Mouse (Mus musculus) G1E-ER4 (cell line): ENCODE measurements at regions not wholly inside any gene's neighbourhood (a gene's known extent, or its start where the extent isn't known, plus 50 kb on each side); places are given as distances from the start of the nearest gene placed in this dataset.

ENCODE experiments used
- GATA1 ChIP-seq: IDR thresholded peaks from one replicate; pipeline ENCODE4 v1.8.0; 2012; ENCODE audit warnings: low read length, inconsistent platforms

DNA sequence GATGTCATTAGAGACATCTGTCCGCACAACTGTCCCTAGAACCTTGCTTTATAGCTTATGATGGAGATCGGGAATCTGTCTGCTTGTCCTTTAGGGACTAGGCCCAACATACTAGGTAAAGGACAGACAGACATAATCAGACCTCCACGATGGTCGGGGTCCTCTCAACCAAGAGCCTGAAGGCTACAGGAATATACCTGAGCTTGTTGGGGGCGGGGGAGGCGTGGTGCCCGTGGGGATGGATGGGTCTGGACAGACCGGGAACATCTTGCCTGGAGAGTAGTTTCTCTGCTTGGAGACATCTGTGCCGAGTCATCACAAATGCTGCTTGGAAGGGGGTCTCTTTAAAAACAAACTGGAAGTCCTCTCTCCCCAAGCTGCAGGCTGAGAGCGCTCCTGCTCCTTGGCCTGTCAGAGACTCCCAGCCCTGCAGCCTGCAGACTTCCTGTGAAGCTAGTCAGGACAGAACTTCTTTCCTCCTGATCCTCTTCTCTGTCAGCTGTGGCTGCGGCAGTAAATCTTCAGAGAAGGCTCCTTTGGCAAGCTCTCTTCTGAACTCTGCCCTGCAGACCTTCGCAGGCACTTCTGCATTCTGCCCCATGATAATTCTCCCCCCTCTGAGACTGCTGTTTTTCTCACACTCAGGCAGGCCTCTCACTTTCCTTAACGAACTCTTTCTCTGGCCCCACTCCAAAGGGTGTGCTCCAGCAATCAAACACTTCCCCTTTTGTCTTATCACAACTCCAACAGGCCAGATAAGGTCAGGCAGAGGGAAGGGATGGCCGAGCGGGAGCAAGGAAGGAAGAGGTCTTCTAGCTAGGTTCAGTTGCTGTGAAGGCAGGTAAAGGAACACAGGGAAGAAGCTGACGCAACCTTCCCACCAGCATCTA lies 143.1 kb upstream of the Cdk6 start:
- TF ChIP-seq GATA1 = peak; percentile 89

DNA sequence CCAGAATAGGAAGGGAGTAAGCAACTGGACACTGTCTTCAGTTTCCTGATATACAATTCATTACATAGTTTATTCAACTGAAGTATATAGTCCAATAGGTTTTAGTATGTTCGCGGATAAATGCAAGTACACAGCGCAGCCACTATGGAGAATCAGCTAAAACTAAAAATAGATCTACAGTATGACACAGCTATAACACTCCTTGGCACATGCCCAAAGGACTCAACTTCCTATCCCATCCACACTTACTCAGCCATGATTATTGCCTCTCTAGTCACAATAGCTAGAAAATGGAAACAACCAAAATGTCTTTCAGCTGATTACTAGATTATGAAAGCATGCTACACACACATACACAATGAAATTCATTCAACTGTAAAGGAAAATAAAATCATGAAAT lies 130.0 kb upstream of the Cdk6 start:
- TF ChIP-seq GATA1 = no peak

DNA sequence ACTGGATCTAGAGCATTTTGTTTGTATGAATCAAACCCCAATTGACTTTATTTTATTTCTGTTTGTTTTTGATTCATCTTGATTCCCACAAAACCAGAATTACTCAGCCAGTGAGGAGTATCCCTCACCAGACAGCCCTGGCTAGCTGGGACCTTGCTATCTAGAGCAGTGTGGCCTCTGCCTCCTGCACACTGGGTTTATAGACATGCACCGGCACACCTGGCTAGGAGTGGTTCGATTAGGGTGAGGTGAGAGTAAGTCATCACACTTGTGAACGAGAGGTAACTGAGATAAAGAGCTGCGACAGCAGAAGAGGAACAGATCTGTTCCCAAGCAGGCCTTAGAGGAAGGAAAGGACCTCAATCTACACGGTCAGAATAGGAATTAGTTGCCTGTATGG lies 125.2 kb upstream of the Cdk6 start:
- no peak for TF ChIP-seq GATA1

DNA sequence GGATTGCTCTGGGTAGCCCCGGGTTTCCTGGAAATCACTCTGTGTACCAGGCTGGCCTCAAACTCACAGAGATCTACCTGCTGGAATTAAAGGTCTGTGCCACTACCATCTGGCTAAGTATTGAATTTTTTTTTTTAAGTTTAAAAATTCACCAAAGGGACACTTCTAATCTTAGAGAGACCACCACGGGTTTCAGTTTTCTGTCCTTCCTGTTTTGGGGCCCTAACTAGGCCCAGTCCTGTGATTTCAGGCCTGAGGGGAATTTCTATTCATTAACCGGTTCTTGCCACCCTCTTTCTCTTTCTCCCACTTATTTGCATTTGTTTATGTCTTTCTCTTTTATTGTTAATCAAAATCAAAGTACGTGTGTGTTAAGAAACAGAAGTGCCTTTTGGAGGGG lies 122.1 kb upstream of the Cdk6 start:
- no peak for TF ChIP-seq GATA1

- no peak for TF ChIP-seq GATA1
Observed at GRCm38 (mm10) chr5:3219770-3220169, 121.5 kb upstream of the Cdk6 start.

- TF ChIP-seq GATA1 = no peak
Observed at GRCm38 (mm10) chr5:3247333-3247732, 94.0 kb upstream of the Cdk6 start.

DNA sequence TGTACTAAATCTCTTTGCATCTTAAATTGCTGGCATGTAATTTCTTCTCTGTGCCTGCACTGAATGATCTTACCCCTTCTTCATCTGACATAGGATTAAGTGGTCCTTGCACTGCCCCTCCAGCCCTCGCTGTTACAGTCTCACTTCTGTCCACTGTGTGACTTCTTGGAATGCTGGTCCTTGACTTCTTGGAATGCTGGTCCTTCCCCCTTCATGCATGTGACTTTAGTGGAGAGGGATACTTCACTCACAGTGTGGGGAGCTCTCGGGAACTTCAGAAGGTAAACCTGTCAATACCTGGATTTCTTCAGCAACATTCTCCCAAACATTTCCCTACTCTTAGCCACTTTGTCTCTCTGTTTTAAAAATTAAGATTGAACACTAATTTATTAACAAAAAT lies 91.0 kb upstream of the Cdk6 start:
- no peak for TF ChIP-seq GATA1

GRCm38 (mm10) chr5:3260289-3260688 lies 81.0 kb upstream of the Cdk6 start:
- no peak for TF ChIP-seq GATA1

GRCm38 (mm10) chr5:3267021-3267420 lies 74.3 kb upstream of the Cdk6 start:
- TF ChIP-seq GATA1 = no peak

DNA sequence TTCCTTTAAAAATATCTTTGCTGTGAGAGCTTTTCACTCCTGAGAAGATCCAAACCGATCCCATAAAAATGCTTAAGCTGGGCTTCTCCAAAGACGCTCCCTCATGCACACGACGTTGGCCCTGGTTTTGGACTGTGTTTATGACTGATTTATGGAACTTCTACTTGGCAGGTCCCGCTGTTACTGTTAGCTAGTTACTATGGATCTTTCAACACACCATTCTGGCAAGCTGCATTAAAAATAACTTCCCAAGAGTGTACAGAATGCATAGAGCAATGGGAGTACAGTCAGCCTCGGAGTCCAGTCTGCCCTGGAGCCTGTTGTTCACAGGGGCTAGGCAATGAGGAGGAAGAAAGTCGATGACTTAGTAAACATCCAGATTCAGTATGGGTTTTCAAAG lies 71.5 kb upstream of the Cdk6 start:
- no peak for TF ChIP-seq GATA1

GRCm38 (mm10) chr5:3283083-3283482 lies 58.2 kb upstream of the Cdk6 start:
- no peak for TF ChIP-seq GATA1
